ENCODE assay signal across 16 mouse cellular contexts in the genomic region with DNA sequence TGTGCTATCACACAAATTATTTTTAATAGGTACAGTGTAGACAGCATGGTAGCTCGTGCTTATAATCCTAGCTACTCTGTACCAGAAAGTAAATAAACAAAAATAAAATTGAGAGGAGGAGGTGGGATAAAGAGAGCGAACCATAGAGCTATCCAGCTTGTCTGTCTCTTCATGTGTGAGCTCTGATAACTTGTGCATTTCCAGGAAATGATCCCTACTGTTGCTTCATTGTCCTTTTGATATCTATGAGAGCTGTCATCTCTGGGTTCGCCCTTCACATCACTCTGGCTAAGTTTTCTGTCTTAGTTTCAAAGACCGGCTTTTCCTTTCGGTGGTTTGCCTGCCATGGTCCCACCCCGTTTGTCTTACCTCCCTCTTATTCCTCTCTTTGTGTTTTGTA.
"Had no signal": no experiment of that assay in that cellular context is flagged by ENCODE, and none has a peak within 500 bp of the region (broad histone marks: within the 10 kb centered on the region; RNA-seq: fewer than 3 reads in every experiment).

No protein-coding gene starts in this region.

- H3K9ac ChIP-seq: intestine, embryonic 15.5 days; limb, embryonic 15.5 days; lung, embryonic 14.5 days; midbrain, embryonic 15.5 days; neural tube, embryonic 12.5 days had no signal

- H3K27me3 ChIP-seq: intestine, embryonic 15.5 days; limb, embryonic 15.5 days; megakaryocyte, embryonic 14.5 days; midbrain, embryonic 15.5 days; neural tube, embryonic 12.5 days had no signal

- H3K36me3 ChIP-seq: intestine, embryonic 15.5 days; limb, embryonic 15.5 days; midbrain, embryonic 15.5 days; neural tube, embryonic 12.5 days had no signal

- H3K4me3 ChIP-seq: intestine, embryonic 15.5 days; left cerebral cortex, adult 2 months; limb, embryonic 15.5 days; megakaryocyte, embryonic 14.5 days; midbrain, embryonic 15.5 days; neural tube, embryonic 12.5 days had no signal

- H3K9me3 ChIP-seq: intestine, embryonic 15.5 days; limb, embryonic 15.5 days; megakaryocyte, embryonic 14.5 days; midbrain, embryonic 15.5 days; neural tube, embryonic 12.5 days had no signal

- ATAC-seq: intestine, embryonic 15.5 days; midbrain, embryonic 15.5 days had no signal

- H3K4me2 ChIP-seq: intestine, embryonic 15.5 days; limb, embryonic 15.5 days; lung, embryonic 14.5 days; midbrain, embryonic 11.5 days; midbrain, embryonic 15.5 days; neural tube, embryonic 12.5 days had no signal

- H3K27ac ChIP-seq: intestine, embryonic 15.5 days; left cerebral cortex, adult 2 months; limb, embryonic 15.5 days; midbrain, embryonic 15.5 days; neural tube, embryonic 12.5 days; stomach, postnatal 0 days had no signal

- DNase-seq: kidney, adult 18-20 months; kidney, postnatal 10 days; kidney, postnatal 4 days; lung, embryonic 14.5 days; lung, postnatal 10 days; lung, postnatal 4 days; thymus, adult 2 months; thymus, postnatal 36 days had no signal
